Mouse (Mus musculus): ENCODE data around the gene Cdkn1c.

DNA sequence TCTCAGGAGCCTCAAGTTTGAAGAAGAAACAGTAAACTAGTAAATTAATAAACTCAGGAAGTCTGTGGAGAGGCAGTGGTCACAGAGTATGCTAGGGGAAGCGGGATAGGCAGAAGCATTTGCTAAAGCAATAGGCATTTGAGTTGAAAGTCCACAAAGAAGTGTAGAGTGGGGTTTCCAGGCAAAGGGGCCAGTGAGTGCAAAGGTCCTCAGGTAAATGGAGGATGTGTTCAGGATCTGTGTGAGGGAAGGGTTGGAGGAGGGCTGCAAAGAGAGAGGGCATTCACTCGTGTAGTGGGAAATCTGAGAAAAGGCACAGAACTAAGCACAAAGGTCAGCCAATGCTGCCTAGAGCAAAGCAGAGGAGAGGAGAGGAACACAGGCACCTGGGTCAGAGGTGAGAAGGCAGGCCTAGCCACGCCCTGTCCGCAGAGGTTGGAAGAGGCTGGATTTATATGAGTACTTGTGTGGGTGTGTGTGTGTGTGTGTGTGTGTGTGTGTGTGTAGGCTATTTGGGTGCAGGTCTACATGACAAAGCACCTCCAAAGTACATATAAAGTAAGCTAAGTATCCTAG, 41.2 kb downstream of the Cdkn1c start:
- TF ChIP-seq CTCF (IDR thresholded peaks at IDR 0.05; ENCODE audit: low read depth, low read length) (no peak), POLR2A (IDR thresholded peaks at IDR 0.05; ENCODE audit: insufficient read depth, low read length) (no peak)
